In genomic region chr17:35800905-35801304, GRCm38 (mm10) we compare ENCODE assay signal across 21 mouse cellular contexts.
"Had no signal": no experiment of that assay in that cellular context is flagged by ENCODE, and none has a peak within 500 bp of the region (broad histone marks: within the 10 kb centered on the region; RNA-seq: fewer than 3 reads in every experiment).

No protein-coding gene starts in this region.

- H3K36me3 ChIP-seq: limb, embryonic 12.5 days; limb, embryonic 15.5 days; liver, embryonic 13.5 days; midbrain, embryonic 12.5 days; midbrain, embryonic 15.5 days; neural tube, embryonic 13.5 days; stomach, embryonic 15.5 days had no signal

- H3K9ac ChIP-seq: limb, embryonic 12.5 days; limb, embryonic 15.5 days; liver, embryonic 13.5 days; midbrain, embryonic 12.5 days; midbrain, embryonic 15.5 days; neural tube, embryonic 13.5 days; stomach, embryonic 15.5 days had no signal

- H3K27me3 ChIP-seq: limb, embryonic 12.5 days; limb, embryonic 15.5 days; liver, embryonic 13.5 days; midbrain, embryonic 12.5 days; midbrain, embryonic 15.5 days; neural tube, embryonic 13.5 days; stomach, embryonic 15.5 days had no signal

- H3K4me3 ChIP-seq: limb, embryonic 12.5 days; limb, embryonic 15.5 days; liver, embryonic 13.5 days; midbrain, embryonic 12.5 days; midbrain, embryonic 15.5 days; myocyte; neural tube, embryonic 13.5 days; stomach, embryonic 15.5 days had no signal

- H3K4me1 ChIP-seq: limb, embryonic 12.5 days; midbrain, embryonic 12.5 days; midbrain, embryonic 15.5 days had no signal

- H3K27ac ChIP-seq: hindbrain, postnatal 0 days; limb, embryonic 12.5 days; limb, embryonic 15.5 days; liver, embryonic 13.5 days; midbrain, embryonic 12.5 days; midbrain, embryonic 15.5 days; neural tube, embryonic 13.5 days; stomach, embryonic 15.5 days had no signal

- DNase-seq: kidney, adult 18-20 months; kidney, adult 9 months; kidney, postnatal 14 days; kidney, postnatal 4 days; left cerebral cortex, postnatal 4 days; liver, embryonic 13.5 days; lung, adult 18-20 months; retina, postnatal 1 day; right cerebral cortex, postnatal 25 days; spleen, adult 18-20 months; thymus, postnatal 25 days had no signal

- ATAC-seq: hindbrain, postnatal 0 days; inflammation-experienced regulatory T-cells, adult 6 months; intestine, embryonic 16.5 days; midbrain, embryonic 15.5 days had no signal

- H3K4me2 ChIP-seq: limb, embryonic 12.5 days; limb, embryonic 15.5 days; liver, embryonic 13.5 days; midbrain, embryonic 12.5 days; midbrain, embryonic 15.5 days; neural tube, embryonic 13.5 days; stomach, embryonic 15.5 days had no signal

- H3K9me3 ChIP-seq: limb, embryonic 15.5 days; liver, embryonic 13.5 days; midbrain, embryonic 12.5 days; midbrain, embryonic 15.5 days; neural tube, embryonic 13.5 days; stomach, embryonic 15.5 days had no signal
